18 mouse cellular contexts compared by ENCODE assay signal in the genomic region with DNA sequence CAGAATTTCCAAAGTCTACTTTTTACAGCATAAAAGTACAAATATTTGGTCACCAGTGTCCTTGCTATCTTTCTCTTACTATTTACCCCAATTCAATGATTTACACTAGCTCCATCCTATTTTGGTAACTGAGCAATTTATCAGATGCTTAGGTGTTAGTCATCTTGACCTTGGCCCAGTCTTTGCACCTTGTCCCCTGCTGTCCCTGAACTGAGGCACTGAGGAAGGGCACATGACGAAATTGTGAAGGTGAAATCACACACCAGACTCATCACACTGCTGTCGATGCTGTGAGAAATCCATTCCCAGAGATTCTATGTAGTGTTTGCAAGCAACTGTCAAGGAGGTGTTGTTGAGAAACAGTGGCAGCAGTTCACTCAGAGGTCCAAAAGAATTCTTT.
"Had no signal": no experiment of that assay in that cellular context is flagged by ENCODE, and none has a peak within 500 bp of the region (broad histone marks: within the 10 kb centered on the region; RNA-seq: fewer than 3 reads in every experiment).

No protein-coding gene starts in this region.

- H3K4me1 ChIP-seq: limb, embryonic 13.5 days had no signal

- H3K4me3 ChIP-seq: layer of hippocampus, adult 2 months; limb, embryonic 13.5 days; liver, embryonic 13.5 days; midbrain, embryonic 10.5 days; myocyte; neural tube, embryonic 15.5 days had no signal

- H3K9me3 ChIP-seq: limb, embryonic 13.5 days; liver, embryonic 13.5 days; midbrain, embryonic 10.5 days; neural tube, embryonic 15.5 days had no signal

- H3K4me2 ChIP-seq: limb, embryonic 13.5 days; liver, embryonic 13.5 days; neural tube, embryonic 15.5 days had no signal

- H3K27me3 ChIP-seq: limb, embryonic 13.5 days; liver, embryonic 13.5 days; neural tube, embryonic 15.5 days had no signal

- H3K9ac ChIP-seq: limb, embryonic 13.5 days; liver, embryonic 13.5 days; neural tube, embryonic 15.5 days had no signal

- H3K27ac ChIP-seq: layer of hippocampus, adult 2 months; limb, embryonic 13.5 days; liver, embryonic 13.5 days; midbrain, embryonic 10.5 days; neural tube, embryonic 15.5 days; stomach, postnatal 0 days had no signal

- H3K36me3 ChIP-seq: limb, embryonic 13.5 days; liver, embryonic 13.5 days; midbrain, embryonic 10.5 days; neural tube, embryonic 15.5 days had no signal

- DNase-seq: kidney, adult 18-20 months; kidney, postnatal 10 days; kidney, postnatal 4 days; left cerebral cortex, postnatal 4 days; liver, embryonic 13.5 days; lung, adult 18-20 months; lung, postnatal 36 days; midbrain, embryonic 14.5 days; right cerebral cortex, adult 18-20 months; right cerebral cortex, postnatal 25 days; thymus, adult 18-20 months; thymus, postnatal 14 days had no signal
